Mouse (Mus musculus) ES-E14 (cell line): ENCODE measurements around the gene Llgl2.

Experiments
- MAFK ChIP-seq: IDR thresholded peaks from 2 replicates; pipeline ENCODE4 v1.6.1; 2014; ENCODE audit warnings: mild to moderate bottlenecking, low read depth, low read length, inconsistent platforms; ENCODE audit not compliant: insufficient read depth
- ZC3H11A ChIP-seq: IDR thresholded peaks from 2 replicates; pipeline ENCODE4 v1.6.1; 2012; ENCODE audit warnings: low read depth, mild to moderate bottlenecking, inconsistent platforms, low read length, borderline replicate concordance

DNA sequence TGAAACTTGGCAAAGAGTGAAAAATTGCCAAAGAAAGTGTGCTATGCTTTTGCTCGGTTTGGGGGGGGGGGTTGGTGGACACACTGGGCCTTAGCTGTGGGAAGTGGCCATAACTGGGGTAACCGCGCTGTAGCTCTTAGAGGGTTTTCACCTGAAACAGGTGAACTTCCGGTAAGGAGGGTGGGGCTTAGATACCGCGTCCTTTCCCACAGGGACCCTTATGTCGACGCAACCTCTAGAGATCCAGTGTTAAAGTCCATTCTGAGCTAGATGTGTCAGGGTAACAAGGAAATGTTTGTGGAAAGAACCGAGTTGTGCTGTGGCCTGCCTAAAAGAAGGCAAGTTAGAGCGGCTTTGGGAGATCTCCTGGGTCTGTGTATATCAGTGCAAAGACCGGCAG is 964 bp downstream of the Llgl2 start:
- TF ChIP-seq MAFK: no peak
- no peak for TF ChIP-seq ZC3H11A
